Mouse (Mus musculus): ENCODE data around the gene Emc3.

DNA sequence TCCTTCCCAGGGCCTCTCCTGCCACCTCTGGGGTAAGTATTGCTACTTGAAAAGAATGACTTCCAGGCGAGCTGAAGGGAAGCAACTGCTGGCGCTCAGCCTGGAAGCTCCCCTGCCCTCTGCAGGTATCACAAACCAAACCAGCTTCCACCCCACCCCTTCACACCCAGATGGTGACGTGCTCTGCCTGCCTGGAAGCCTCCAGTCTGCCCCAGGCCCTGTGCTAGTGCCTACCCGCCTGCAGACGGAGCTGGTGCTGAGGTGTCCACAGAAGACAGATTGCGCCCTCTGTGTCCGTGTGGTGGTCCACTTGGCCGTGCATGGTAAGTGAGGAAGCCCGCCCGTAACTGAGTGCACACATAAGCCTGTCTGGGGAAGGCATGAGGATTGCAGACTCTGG is 59.4 kb downstream of the Emc3 start:
- TF ChIP-seq CTCF (IDR thresholded peaks at IDR 0.05; ENCODE audit: low read depth, low read length) (no peak), EP300 (IDR thresholded peaks at IDR 0.05; ENCODE audit: insufficient read depth, low read depth, low read length) (no peak), POLR2A (IDR thresholded peaks at IDR 0.05; ENCODE audit: insufficient read depth, low read length) (no peak)

All from ES-Bruce4 (cell line).